Mouse (Mus musculus): ENCODE measurements around the gene Nr1h4.

- no peak for TF ChIP-seq CTCF (IDR thresholded peaks at IDR 0.05; ENCODE audit: insufficient read depth, low read depth, low read length)
- no peak for TF ChIP-seq POLR2A (IDR thresholded peaks at IDR 0.05; ENCODE audit: insufficient read depth, low read depth, low read length)
Observed at GRCm38 (mm10) chr10:89481638-89482037, 51.7 kb downstream of the Nr1h4 start.
